Mouse (Mus musculus): Measurements from ENCODE around the gene Traf3. TPM values are rescaled to one million over a fixed set of nuclear protein-coding genes. Genes with fewer than 3 reads are reported as not detected.
A peak's percentile ranks its signal among the peaks of the same experiment; 100 is the strongest.

Traf3 gene
- polyA plus RNA-seq, 1 experiment from 2014 or later = 4.0 TPM

- Histone ChIP-seq H3K27me3 (replicated peaks; ENCODE audit: control insufficient read depth, insufficient read depth, low read length) (no peaks in the 10 kb centered on the region), H3K36me3 (ENCODE audit: control insufficient read depth, insufficient read depth, low read length) (no peaks in the 10 kb centered on the region), H3K9ac (ENCODE audit: low read depth, low read length) (peak overlapping the region; percentile 50; the same call in 1 of the 2 replicates), H3K4me2 (ENCODE audit: low read depth, low read length) (peak overlapping the region; percentile 62), H3K9me3 (ENCODE audit: control insufficient read depth, low read length) (no peaks in the 10 kb centered on the region), H3K4me3 (ENCODE audit: low read length) (peak overlapping the region; percentile 38), H3K27ac (ENCODE audit: low read length) (no peak overlapping the region; the same call in 1 of the 2 replicates), H3K4me1 (ENCODE audit: control insufficient read depth, insufficient read depth, low read length) (peaks cover 39% of the 10 kb centered on the region)
- 4% methylated on average over 13 of the region's 13 CpGs for WGBS
- ATAC-seq = peak; percentile 73
Observed at GRCm38 (mm10) chr12:111164310-111164751, 1.8 kb upstream of the Traf3 start.

- H3K4me1 ChIP-seq (ENCODE audit: control insufficient read depth, insufficient read depth, low read length) = peaks cover 31% of the 10 kb centered on the region
- peak overlapping the region; percentile 81 for H3K4me3 ChIP-seq (ENCODE audit: low read length)
- H3K36me3 ChIP-seq (ENCODE audit: control insufficient read depth, insufficient read depth, low read length) = no peaks in the 10 kb centered on the region
- 0 out of 2 replicates have a peak, but pooled peaks have one; percentile 24 for ATAC-seq
- no peaks in the 10 kb centered on the region for H3K27me3 ChIP-seq (replicated peaks; ENCODE audit: control insufficient read depth, insufficient read depth, low read length)
- H3K27ac ChIP-seq (ENCODE audit: low read length) = peak overlapping the region; percentile 82
- H3K9ac ChIP-seq (ENCODE audit: low read depth, low read length) = peak overlapping the region; percentile 85
- WGBS = 74% methylated on average over 10 of the region's 10 CpGs
- no peaks in the 10 kb centered on the region for H3K9me3 ChIP-seq (ENCODE audit: control insufficient read depth, low read length)
- H3K4me2 ChIP-seq (ENCODE audit: low read depth, low read length) = peak overlapping the region; percentile 91
Observed at GRCm38 (mm10) chr12:111165146-111165812, 891 bp upstream of the Traf3 start.

GRCm38 (mm10) chr12:111166681-111167289 lies 615 bp downstream of the Traf3 start:
- WGBS = under 1% methylated on average over 48 of the region's 48 CpGs
- Histone ChIP-seq H3K27me3 (replicated peaks; ENCODE audit: control insufficient read depth, insufficient read depth, low read length) (no peaks in the 10 kb centered on the region), H3K4me3 (ENCODE audit: low read length) (peak overlapping the region; percentile 81), H3K4me1 (ENCODE audit: control insufficient read depth, insufficient read depth, low read length) (peaks cover 30% of the 10 kb centered on the region), H3K36me3 (ENCODE audit: control insufficient read depth, insufficient read depth, low read length) (no peaks in the 10 kb centered on the region), H3K27ac (ENCODE audit: low read length) (peak overlapping the region; percentile 82), H3K4me2 (ENCODE audit: low read depth, low read length) (peak overlapping the region; percentile 91), H3K9me3 (ENCODE audit: control insufficient read depth, low read length) (no peaks in the 10 kb centered on the region), H3K9ac (ENCODE audit: low read depth, low read length) (peak overlapping the region; percentile 85)
- peak; percentile 43 for ATAC-seq

GRCm38 (mm10) chr12:111168891-111169290 lies 2.7 kb downstream of the Traf3 start:
- no peak for ATAC-seq
- peaks cover 21% of the 10 kb centered on the region for H3K4me1 ChIP-seq (ENCODE audit: control insufficient read depth, insufficient read depth, low read length)
- H3K4me2 ChIP-seq (ENCODE audit: low read depth, low read length) = no peak overlapping the region
- no peak overlapping the region for H3K4me3 ChIP-seq (ENCODE audit: low read length)
- H3K9ac ChIP-seq (ENCODE audit: low read depth, low read length) = no peak overlapping the region
- no peaks in the 10 kb centered on the region for H3K27me3 ChIP-seq (replicated peaks; ENCODE audit: control insufficient read depth, insufficient read depth, low read length)
- H3K27ac ChIP-seq (ENCODE audit: low read length) = no peak overlapping the region
- no peaks in the 10 kb centered on the region for H3K9me3 ChIP-seq (ENCODE audit: control insufficient read depth, low read length)
- 81% methylated on average over 4 of the region's 4 CpGs for WGBS
- H3K36me3 ChIP-seq (ENCODE audit: control insufficient read depth, insufficient read depth, low read length) = no peaks in the 10 kb centered on the region

- Histone ChIP-seq H3K4me3 (ENCODE audit: low read length) (no peak overlapping the region), H3K27ac (ENCODE audit: low read length) (no peak overlapping the region), H3K27me3 (replicated peaks; ENCODE audit: control insufficient read depth, insufficient read depth, low read length) (no peaks in the 10 kb centered on the region), H3K9me3 (ENCODE audit: control insufficient read depth, low read length) (no peaks in the 10 kb centered on the region), H3K4me1 (ENCODE audit: control insufficient read depth, insufficient read depth, low read length) (no peaks in the 10 kb centered on the region), H3K36me3 (ENCODE audit: control insufficient read depth, insufficient read depth, low read length) (no peaks in the 10 kb centered on the region), H3K9ac (ENCODE audit: low read depth, low read length) (no peak overlapping the region), H3K4me2 (ENCODE audit: low read depth, low read length) (no peak overlapping the region)
- 76% methylated on average over 4 of the region's 4 CpGs for WGBS
- ATAC-seq = no peak
Observed at GRCm38 (mm10) chr12:111178772-111179171, 12.6 kb downstream of the Traf3 start.

- WGBS = 83% methylated on average over 5 of the region's 5 CpGs
- H3K4me3 ChIP-seq (ENCODE audit: low read length) = no peak overlapping the region
- H3K36me3 ChIP-seq (ENCODE audit: control insufficient read depth, insufficient read depth, low read length) = no peaks in the 10 kb centered on the region
- no peaks in the 10 kb centered on the region for H3K27me3 ChIP-seq (replicated peaks; ENCODE audit: control insufficient read depth, insufficient read depth, low read length)
- H3K9me3 ChIP-seq (ENCODE audit: control insufficient read depth, low read length) = no peaks in the 10 kb centered on the region
- no peak overlapping the region for H3K27ac ChIP-seq (ENCODE audit: low read length)
- no peak overlapping the region for H3K9ac ChIP-seq (ENCODE audit: low read depth, low read length)
- H3K4me1 ChIP-seq (ENCODE audit: control insufficient read depth, insufficient read depth, low read length) = no peaks in the 10 kb centered on the region; the same call in 1 of the 2 replicates
- no peak for ATAC-seq
- no peak overlapping the region for H3K4me2 ChIP-seq (ENCODE audit: low read depth, low read length)
Observed at GRCm38 (mm10) chr12:111181848-111182247, 15.7 kb downstream of the Traf3 start.

- Histone ChIP-seq H3K4me1 (ENCODE audit: control insufficient read depth, insufficient read depth, low read length) (no peaks in the 10 kb centered on the region; the same call in 1 of the 2 replicates), H3K27ac (ENCODE audit: low read length) (no peak overlapping the region), H3K9ac (ENCODE audit: low read depth, low read length) (no peak overlapping the region), H3K36me3 (ENCODE audit: control insufficient read depth, insufficient read depth, low read length) (no peaks in the 10 kb centered on the region), H3K9me3 (ENCODE audit: control insufficient read depth, low read length) (no peaks in the 10 kb centered on the region), H3K4me3 (ENCODE audit: low read length) (no peak overlapping the region), H3K4me2 (ENCODE audit: low read depth, low read length) (no peak overlapping the region), H3K27me3 (replicated peaks; ENCODE audit: control insufficient read depth, insufficient read depth, low read length) (no peaks in the 10 kb centered on the region)
- WGBS = 96% methylated on average over 6 of the region's 6 CpGs
- no peak for ATAC-seq
Observed at GRCm38 (mm10) chr12:111182378-111182777, 16.2 kb downstream of the Traf3 start.

- H3K4me3 ChIP-seq (ENCODE audit: low read length) = no peak within 1 kb of the TSS
- WGBS = 73% methylated on average over 5 of the region's 5 CpGs
- H3K9me3 ChIP-seq (ENCODE audit: control insufficient read depth, low read length) = no peaks in the 10 kb centered on the region
- no peak for ATAC-seq
- no peaks in the 10 kb centered on the region for H3K36me3 ChIP-seq (ENCODE audit: control insufficient read depth, insufficient read depth, low read length)
- H3K4me2 ChIP-seq (ENCODE audit: low read depth, low read length) = no peak within 1 kb of the TSS
- no peak within 1 kb of the TSS for H3K9ac ChIP-seq (ENCODE audit: low read depth, low read length)
- H3K4me1 ChIP-seq (ENCODE audit: control insufficient read depth, insufficient read depth, low read length) = no peaks in the 10 kb centered on the region; the same call in 1 of the 2 replicates
- H3K27me3 ChIP-seq (replicated peaks; ENCODE audit: control insufficient read depth, insufficient read depth, low read length) = no peaks in the 10 kb centered on the region
- H3K27ac ChIP-seq (ENCODE audit: low read length) = no peak within 1 kb of the TSS
Observed at GRCm38 (mm10) chr12:111184476-111184875, 18.3 kb downstream of the Traf3 start, which contains the start of gene 4930595D18Rik. TSS of gene 4930595D18Rik (minus strand) at chr12:111184491.

- H3K9me3 ChIP-seq (ENCODE audit: control insufficient read depth, low read length) = no peaks in the 10 kb centered on the region
- H3K27ac ChIP-seq (ENCODE audit: low read length) = no peak overlapping the region
- no peak for ATAC-seq
- H3K27me3 ChIP-seq (replicated peaks; ENCODE audit: control insufficient read depth, insufficient read depth, low read length) = no peaks in the 10 kb centered on the region
- H3K4me1 ChIP-seq (ENCODE audit: control insufficient read depth, insufficient read depth, low read length) = no peaks in the 10 kb centered on the region; the same call in 1 of the 2 replicates
- H3K4me2 ChIP-seq (ENCODE audit: low read depth, low read length) = no peak overlapping the region
- no peak overlapping the region for H3K9ac ChIP-seq (ENCODE audit: low read depth, low read length)
- WGBS = 92% methylated on average over 3 of the region's 3 CpGs
- H3K4me3 ChIP-seq (ENCODE audit: low read length) = no peak overlapping the region
- no peaks in the 10 kb centered on the region for H3K36me3 ChIP-seq (ENCODE audit: control insufficient read depth, insufficient read depth, low read length)
Observed at GRCm38 (mm10) chr12:111186986-111187385, 20.8 kb downstream of the Traf3 start.
